Mouse (Mus musculus) lung, adult 2 months (tissue): ENCODE measurements around the gene Spib. TPM values are rescaled to one million over a fixed set of nuclear protein-coding genes. Genes with fewer than 3 reads are reported as not detected.
A peak's percentile ranks its signal among the peaks of the same experiment; 100 is the strongest.

ENCODE experiments used
- DNase-seq: peaks from one replicate; pipeline ENCODE4 v3.0.0; 2022
- H3K4me1 ChIP-seq: fragments of 200-500 bp; 2 replicates; pipeline ENCODE4 v1.6.1; 2011; ENCODE audit warnings: low read length; ENCODE audit not compliant: control insufficient read depth, insufficient read depth
- H3K4me3 ChIP-seq: fragments of 200-500 bp; replicated peaks from 2 replicates; pipeline ENCODE3; 2011; ENCODE audit warnings: low read depth, mild to moderate bottlenecking, control low read depth, low read length; ENCODE audit errors: extremely low read depth
- CTCF ChIP-seq: fragments of 200-500 bp; IDR thresholded peaks from 2 replicates; pipeline ENCODE4 v1.5.1; 2011; ENCODE audit warnings: mild to moderate bottlenecking, low read length, control low read depth; ENCODE audit not compliant: insufficient read depth
- POLR2A ChIP-seq: fragments of 200-500 bp; IDR thresholded peaks from 2 replicates; pipeline ENCODE4 v1.6.1; 2011; ENCODE audit warnings: low read depth, mild to moderate bottlenecking, control low read depth, low read length, borderline replicate concordance; ENCODE audit errors: extremely low read depth
- WGBS: fragments of 180-500 bp; shearing (Covaris S2); methylation state at CpG from one replicate; pipeline ENCODE4 v1.1.7; 2018; 5-methylcytosine and 5-hydroxymethylcytosine counted together
- polyA plus RNA-seq: library from polyadenylated mRNA; depleted of rRNA; stranded (reverse); fragments of >200 nt; gene quantifications from 2 replicates; pipeline ENCODE4 v1.2.3, GENCODE M21; 2012

Spib gene
- polyA plus RNA-seq, 1 experiment = 11.7 TPM

GRCm38 (mm10) chr7:44527483-44528398 lies 4.1 kb downstream of the Spib start:
- peak; percentile 76 for TF ChIP-seq CTCF
- TF ChIP-seq POLR2A = peak; percentile 51; the same call in 1 of the 2 replicates
- H3K4me3 ChIP-seq = peak overlapping the region; percentile 25
- H3K4me1 ChIP-seq = peaks cover 3% of the 10 kb centered on the region; the same call in 1 of the 2 replicates
- 7% methylated on average over 40 of the region's 40 CpGs for WGBS
- peak; percentile 77 for DNase-seq

- WGBS = 88% methylated on average over 14 of the region's 14 CpGs
- no peak overlapping the region for H3K4me3 ChIP-seq
- peaks cover 3% of the 10 kb centered on the region; the same call in 1 of the 2 replicates for H3K4me1 ChIP-seq
- TF ChIP-seq CTCF (no peak), POLR2A (no peak)
- DNase-seq = no peak
These were observed 5.3 kb downstream of the Spib start for GRCm38 (mm10) chr7:44526414-44527154.

DNA sequence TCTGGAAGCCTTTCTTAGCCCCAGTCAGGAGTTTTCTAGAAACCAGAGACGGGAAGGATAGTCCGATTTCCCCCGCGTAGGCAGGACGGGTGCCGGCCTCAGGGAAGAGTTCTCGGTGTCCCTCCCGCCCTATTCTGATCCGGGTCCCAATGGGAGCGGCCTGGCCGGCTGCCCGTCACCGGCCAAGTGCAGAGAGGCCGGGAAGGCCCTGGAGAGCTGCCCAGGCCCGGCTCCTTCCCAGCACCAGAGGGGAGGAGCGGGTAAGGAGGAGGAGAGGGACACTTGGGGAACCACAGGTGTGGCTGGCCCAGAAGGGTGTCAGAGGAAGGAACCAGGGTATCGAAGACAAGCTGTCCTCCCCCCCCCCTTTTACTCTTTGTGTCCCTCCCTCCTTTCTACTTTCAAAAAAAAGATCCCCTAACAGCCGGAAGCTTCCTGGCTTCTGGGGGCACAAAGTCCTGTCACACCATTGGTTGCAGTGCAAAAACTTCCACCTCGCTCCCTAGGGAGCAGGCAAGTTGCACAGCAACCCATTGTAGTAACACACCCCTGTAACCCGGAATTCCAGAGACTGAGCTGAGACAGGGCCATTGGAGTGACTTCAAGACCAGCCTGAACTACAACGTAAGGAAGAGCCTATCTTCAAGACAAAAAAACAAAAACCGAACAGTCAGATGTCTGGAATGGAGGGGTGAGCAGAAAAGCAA lies 6.6 kb downstream of the Spib start:
- TF ChIP-seq CTCF = no peak
- TF ChIP-seq POLR2A = peak; percentile 38; the same call in 1 of the 2 replicates
- Histone ChIP-seq H3K4me1 (peaks cover 3% of the 10 kb centered on the region; the same call in 1 of the 2 replicates), H3K4me3 (no peak overlapping the region)
- WGBS = 8% methylated on average over 22 of the region's 22 CpGs
- peak; percentile 88 for DNase-seq

DNA sequence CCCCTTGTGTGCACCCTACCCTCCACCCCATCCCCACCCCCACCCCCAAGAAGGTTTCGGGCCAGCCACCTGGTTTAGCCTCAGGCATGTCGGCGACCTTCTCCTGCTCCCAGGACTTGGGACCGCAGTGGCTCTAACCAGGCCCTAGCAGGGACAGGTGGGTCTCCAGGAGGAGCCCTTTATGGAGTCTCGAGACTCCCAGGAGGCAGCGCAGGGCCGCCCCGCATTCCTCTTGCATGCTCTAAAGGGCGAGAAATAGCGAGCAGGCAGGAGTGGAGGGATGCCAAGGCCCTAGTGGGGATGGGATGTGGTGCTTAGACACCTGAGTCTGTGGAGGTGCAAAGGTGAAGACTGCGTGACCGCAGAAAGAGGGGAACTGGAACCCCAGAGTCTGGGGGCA lies 7.4 kb downstream of the Spib start, which contains the start of gene Mybpc2:
Gene Mybpc2 (minus strand): TSS at position 155 of the 400 bp plus-strand sequence.
- peaks cover 3% of the 10 kb centered on the region; the same call in 1 of the 2 replicates for H3K4me1 ChIP-seq
- no peak for DNase-seq
- no peak within 1 kb of the TSS for H3K4me3 ChIP-seq
- 36% methylated on average over 12 of the region's 12 CpGs for WGBS
- TF ChIP-seq POLR2A (no peak), CTCF (no peak)

- TF ChIP-seq CTCF (no peak), POLR2A (no peak)
- 73% methylated on average over 2 of the region's 2 CpGs for WGBS
- no peak overlapping the region for H3K4me3 ChIP-seq
- peaks cover 3% of the 10 kb centered on the region; the same call in 1 of the 2 replicates for H3K4me1 ChIP-seq
- no peak for DNase-seq
These were observed 8.8 kb downstream of the Spib start for GRCm38 (mm10) chr7:44523056-44523455.

- TF ChIP-seq POLR2A = no peak
- TF ChIP-seq CTCF = peak; percentile 65
- H3K4me3 ChIP-seq = no peak overlapping the region
- H3K4me1 ChIP-seq = peaks cover 3% of the 10 kb centered on the region; the same call in 1 of the 2 replicates
- DNase-seq = peak; percentile 66
- WGBS = 4% methylated on average over 20 of the region's 20 CpGs
These were observed 10.2 kb downstream of the Spib start for GRCm38 (mm10) chr7:44521710-44522109.

GRCm38 (mm10) chr7:44520990-44521389 lies 10.9 kb downstream of the Spib start:
- peaks cover 3% of the 10 kb centered on the region; the same call in 1 of the 2 replicates for H3K4me1 ChIP-seq
- DNase-seq = no peak
- H3K4me3 ChIP-seq = no peak overlapping the region
- no peak for TF ChIP-seq CTCF
- no peak for TF ChIP-seq POLR2A
- WGBS = 66% methylated on average over 3 of the region's 3 CpGs

- Histone ChIP-seq H3K4me3 (no peak overlapping the region), H3K4me1 (no peaks in the 10 kb centered on the region)
- 0 out of 2 replicates have a peak, but pooled peaks have one; percentile 28 for TF ChIP-seq CTCF
- no peak for TF ChIP-seq POLR2A
- DNase-seq = no peak
- 68% methylated on average over 9 of the region's 9 CpGs for WGBS
These were observed 12.5 kb downstream of the Spib start for GRCm38 (mm10) chr7:44519240-44519913.
